Mouse (Mus musculus): ENCODE data around the gene Ccnjl. TPM values are rescaled to one million over a fixed set of nuclear protein-coding genes. Genes with fewer than 3 reads are reported as not detected.

The Ccnjl gene
- polyA plus RNA-seq, 1 experiment from 2014 or later, result 0.04 TPM

GRCm38 (mm10) chr11:43507976-43508375 is 20.6 kb upstream of the Ccnjl start:
- no peak overlapping the region for H3K4me3 ChIP-seq (ENCODE audit: inconsistent target)
- no peaks in the 10 kb centered on the region for H3K36me3 ChIP-seq (ENCODE audit: inconsistent target)
- H3K79me2 ChIP-seq (ENCODE audit: inconsistent target), result no peaks in the 10 kb centered on the region
- 82% methylated on average over 5 of the region's 6 CpGs for WGBS (ENCODE audit: missing documents)
- H3K27ac ChIP-seq, result no peak overlapping the region

GRCm38 (mm10) chr11:43509878-43510277 is 18.7 kb upstream of the Ccnjl start:
- whole genome bisulfite sequencing (ENCODE audit: missing documents), result 81% methylated on average over 3 of the region's 5 CpGs

GRCm38 (mm10) chr11:43512661-43513190 is 15.9 kb upstream of the Ccnjl start:
- 76% methylated on average over 2 of the region's 2 CpGs for WGBS (ENCODE audit: missing documents)

More at GRCm38 (mm10) chr11:43509878-43510277, 18.7 kb upstream of the Ccnjl start:
- Histone ChIP-seq H3K79me2 (ENCODE audit: inconsistent target) (no peaks in the 10 kb centered on the region), H3K36me3 (ENCODE audit: inconsistent target) (no peaks in the 10 kb centered on the region), H3K4me3 (ENCODE audit: inconsistent target) (no peak overlapping the region), H3K27ac (no peak overlapping the region)

GRCm38 (mm10) chr11:43516344-43517021 is 12.1 kb upstream of the Ccnjl start:
- no peak overlapping the region for H3K4me3 ChIP-seq (ENCODE audit: inconsistent target)
- H3K79me2 ChIP-seq (ENCODE audit: inconsistent target), result no peaks in the 10 kb centered on the region
- no peak overlapping the region for H3K27ac ChIP-seq
- no peaks in the 10 kb centered on the region for H3K36me3 ChIP-seq (ENCODE audit: inconsistent target)
- WGBS (ENCODE audit: missing documents), result 55% methylated on average over 8 of the region's 8 CpGs

More at GRCm38 (mm10) chr11:43512661-43513190, 15.9 kb upstream of the Ccnjl start:
- H3K79me2 ChIP-seq (ENCODE audit: inconsistent target), result no peaks in the 10 kb centered on the region
- H3K4me3 ChIP-seq (ENCODE audit: inconsistent target), result no peak overlapping the region
- H3K27ac ChIP-seq, result no peak overlapping the region
- H3K36me3 ChIP-seq (ENCODE audit: inconsistent target), result no peaks in the 10 kb centered on the region

- Histone ChIP-seq H3K4me3 (ENCODE audit: inconsistent target) (no peak overlapping the region), H3K27ac (no peak overlapping the region), H3K79me2 (ENCODE audit: inconsistent target) (no peaks in the 10 kb centered on the region), H3K36me3 (ENCODE audit: inconsistent target) (no peaks in the 10 kb centered on the region)
- 93% methylated on average over 11 of the region's 11 CpGs for WGBS (ENCODE audit: missing documents)
These were observed 10.9 kb upstream of the Ccnjl start for GRCm38 (mm10) chr11:43517641-43518040.

GRCm38 (mm10) chr11:43518086-43518485 is 10.5 kb upstream of the Ccnjl start:
- no peaks in the 10 kb centered on the region for H3K79me2 ChIP-seq (ENCODE audit: inconsistent target)
- no peaks in the 10 kb centered on the region for H3K36me3 ChIP-seq (ENCODE audit: inconsistent target)
- H3K27ac ChIP-seq, result no peak overlapping the region
- H3K4me3 ChIP-seq (ENCODE audit: inconsistent target), result no peak overlapping the region

- Histone ChIP-seq H3K36me3 (ENCODE audit: inconsistent target) (no peaks in the 10 kb centered on the region), H3K27ac (no peak overlapping the region), H3K79me2 (ENCODE audit: inconsistent target) (no peaks in the 10 kb centered on the region), H3K4me3 (ENCODE audit: inconsistent target) (no peak overlapping the region)
These were observed 9.8 kb upstream of the Ccnjl start for GRCm38 (mm10) chr11:43518821-43519220.

GRCm38 (mm10) chr11:43520521-43520920 is 8.1 kb upstream of the Ccnjl start:
- Histone ChIP-seq H3K36me3 (ENCODE audit: inconsistent target) (no peaks in the 10 kb centered on the region), H3K27ac (no peak overlapping the region), H3K79me2 (ENCODE audit: inconsistent target) (no peaks in the 10 kb centered on the region), H3K4me3 (ENCODE audit: inconsistent target) (no peak overlapping the region)
- 97% methylated on average over 3 of the region's 3 CpGs for WGBS (ENCODE audit: missing documents)

- no peak overlapping the region for H3K4me3 ChIP-seq (ENCODE audit: inconsistent target)
- no peaks in the 10 kb centered on the region for H3K36me3 ChIP-seq (ENCODE audit: inconsistent target)
- H3K27ac ChIP-seq, result no peak overlapping the region
- 5% methylated on average over 23 of the region's 25 CpGs for WGBS (ENCODE audit: missing documents)
- no peaks in the 10 kb centered on the region for H3K79me2 ChIP-seq (ENCODE audit: inconsistent target)
These were observed 404 bp upstream of the Ccnjl start for GRCm38 (mm10) chr11:43528078-43528682.

- no peak overlapping the region for H3K4me3 ChIP-seq (ENCODE audit: inconsistent target)
- WGBS (ENCODE audit: missing documents), result 100% methylated on average over 3 of the region's 3 CpGs
- H3K79me2 ChIP-seq (ENCODE audit: inconsistent target), result no peaks in the 10 kb centered on the region
- H3K27ac ChIP-seq, result no peak overlapping the region
- no peaks in the 10 kb centered on the region for H3K36me3 ChIP-seq (ENCODE audit: inconsistent target)
These were observed 1.5 kb downstream of the Ccnjl start for GRCm38 (mm10) chr11:43530043-43530442.

- no peak overlapping the region for H3K27ac ChIP-seq
- no peaks in the 10 kb centered on the region for H3K36me3 ChIP-seq (ENCODE audit: inconsistent target)
- 86% methylated on average over 5 of the region's 5 CpGs for WGBS (ENCODE audit: missing documents)
- H3K4me3 ChIP-seq (ENCODE audit: inconsistent target), result no peak overlapping the region
- no peaks in the 10 kb centered on the region for H3K79me2 ChIP-seq (ENCODE audit: inconsistent target)
These were observed 3.0 kb downstream of the Ccnjl start for GRCm38 (mm10) chr11:43531619-43532018.

- H3K36me3 ChIP-seq (ENCODE audit: inconsistent target), result no peaks in the 10 kb centered on the region
- H3K79me2 ChIP-seq (ENCODE audit: inconsistent target), result no peaks in the 10 kb centered on the region
- no peak overlapping the region for H3K27ac ChIP-seq
- no peak overlapping the region for H3K4me3 ChIP-seq (ENCODE audit: inconsistent target)
- WGBS (ENCODE audit: missing documents), result 90% methylated on average over 6 of the region's 6 CpGs
These were observed 8.5 kb downstream of the Ccnjl start for GRCm38 (mm10) chr11:43537074-43537473.

GRCm38 (mm10) chr11:43539863-43540262 is 11.3 kb downstream of the Ccnjl start:
- 92% methylated on average over 6 of the region's 6 CpGs for WGBS (ENCODE audit: missing documents)
- no peak overlapping the region for H3K4me3 ChIP-seq (ENCODE audit: inconsistent target)
- H3K79me2 ChIP-seq (ENCODE audit: inconsistent target), result no peaks in the 10 kb centered on the region
- no peak overlapping the region for H3K27ac ChIP-seq
- no peaks in the 10 kb centered on the region for H3K36me3 ChIP-seq (ENCODE audit: inconsistent target)

GRCm38 (mm10) chr11:43543711-43544466 is 15.3 kb downstream of the Ccnjl start:
- Histone ChIP-seq H3K79me2 (ENCODE audit: inconsistent target) (no peaks in the 10 kb centered on the region), H3K4me3 (ENCODE audit: inconsistent target) (no peak overlapping the region), H3K27ac (no peak overlapping the region), H3K36me3 (ENCODE audit: inconsistent target) (no peaks in the 10 kb centered on the region)
- WGBS (ENCODE audit: missing documents), result 26% methylated on average over 15 of the region's 15 CpGs

- Histone ChIP-seq H3K36me3 (ENCODE audit: inconsistent target) (no peaks in the 10 kb centered on the region), H3K4me3 (ENCODE audit: inconsistent target) (no peak overlapping the region), H3K27ac (no peak overlapping the region), H3K79me2 (ENCODE audit: inconsistent target) (no peaks in the 10 kb centered on the region)
- 85% methylated on average over 7 of the region's 7 CpGs for WGBS (ENCODE audit: missing documents)
These were observed 16.2 kb downstream of the Ccnjl start for GRCm38 (mm10) chr11:43544819-43545218.
